ENCODE assay signal across 22 mouse cellular contexts in genomic region chr8:57923556-57923955, GRCm38 (mm10).
DNase-seq lines count a peak whose midpoint lies in the region; ATAC-seq and TF ChIP-seq lines count a peak whose summit lies in the region.
"Had no signal": no experiment of that assay in that cellular context is flagged by ENCODE, and none has a peak within 500 bp of the region (broad histone marks: within the 10 kb centered on the region; RNA-seq: fewer than 3 reads in every experiment).

No protein-coding gene starts in this region.

- no peaks in the 10 kb centered on the region for H3K9me3 ChIP-seq in embryonic facial prominence, embryonic 11.5 days (replicated peaks; ENCODE audit: control insufficient read depth, low read length)
- no peaks in the 10 kb centered on the region for H3K9me3 ChIP-seq in embryonic facial prominence, embryonic 10.5 days
- no peaks in the 10 kb centered on the region for H3K9me3 ChIP-seq in midbrain, embryonic 14.5 days (ENCODE audit: control insufficient read depth, low read length)
- no peaks in the 10 kb centered on the region for H3K9me3 ChIP-seq in midbrain, postnatal 0 days (ENCODE audit: low read length)
- no peaks in the 10 kb centered on the region for H3K9me3 ChIP-seq in forebrain, embryonic 12.5 days
- no peaks in the 10 kb centered on the region for H3K9me3 ChIP-seq in intestine, embryonic 15.5 days
- H3K9me3 ChIP-seq: embryonic facial prominence, embryonic 12.5 days; limb, embryonic 12.5 days; liver, embryonic 12.5 days had no signal

- H3K4me3 ChIP-seq in embryonic facial prominence, embryonic 11.5 days (ENCODE audit: low read depth, low read length): no peak overlapping the region
- H3K4me3 ChIP-seq in embryonic facial prominence, embryonic 10.5 days: no peak overlapping the region
- no peak overlapping the region for H3K4me3 ChIP-seq in midbrain, embryonic 14.5 days (replicated peaks; ENCODE audit: low read depth, low read length)
- no peak overlapping the region for H3K4me3 ChIP-seq in midbrain, postnatal 0 days (ENCODE audit: low read depth, low read length)
- no peak overlapping the region for H3K4me3 ChIP-seq in forebrain, embryonic 12.5 days (replicated peaks)
- no peak overlapping the region for H3K4me3 ChIP-seq in cerebellum, adult 2 months (replicated peaks; ENCODE audit: insufficient read depth, low read depth, low read length)
- H3K4me3 ChIP-seq in intestine, embryonic 15.5 days (replicated peaks): no peak overlapping the region
- H3K4me3 ChIP-seq: embryonic facial prominence, embryonic 12.5 days; erythroblast, embryonic 14.5 days; limb, embryonic 12.5 days; liver, embryonic 12.5 days had no signal

- no peak overlapping the region for H3K9ac ChIP-seq in embryonic facial prominence, embryonic 11.5 days (replicated peaks; ENCODE audit: low read length)
- H3K9ac ChIP-seq in midbrain, embryonic 14.5 days (replicated peaks; ENCODE audit: low read length): no peak overlapping the region
- no peak overlapping the region for H3K9ac ChIP-seq in midbrain, postnatal 0 days (replicated peaks; ENCODE audit: low read length, poor library complexity, severe bottlenecking)
- no peak overlapping the region for H3K9ac ChIP-seq in forebrain, embryonic 12.5 days
- H3K9ac ChIP-seq in intestine, embryonic 15.5 days: no peak overlapping the region
- H3K9ac ChIP-seq: embryonic facial prominence, embryonic 12.5 days; limb, embryonic 12.5 days; liver, embryonic 12.5 days; lung, embryonic 14.5 days had no signal

- H3K4me2 ChIP-seq in embryonic facial prominence, embryonic 11.5 days (ENCODE audit: low read depth, low read length): no peak overlapping the region
- 0 out of 2 replicates have a peak overlapping the region, but pooled peaks have one; percentile 2 for H3K4me2 ChIP-seq in midbrain, embryonic 14.5 days (ENCODE audit: low read length)
- no peak overlapping the region for H3K4me2 ChIP-seq in midbrain, postnatal 0 days (ENCODE audit: low read depth, low read length, poor library complexity, severe bottlenecking)
- H3K4me2 ChIP-seq in forebrain, embryonic 12.5 days: no peak overlapping the region
- no peak overlapping the region for H3K4me2 ChIP-seq in intestine, embryonic 15.5 days (replicated peaks)
- H3K4me2 ChIP-seq: embryonic facial prominence, embryonic 12.5 days; limb, embryonic 12.5 days; liver, embryonic 12.5 days; lung, embryonic 14.5 days had no signal

- H3K27ac ChIP-seq in embryonic facial prominence, embryonic 11.5 days (replicated peaks; ENCODE audit: low read depth, low read length): no peak overlapping the region
- no peak overlapping the region for H3K27ac ChIP-seq in embryonic facial prominence, embryonic 10.5 days (replicated peaks)
- no peak overlapping the region for H3K27ac ChIP-seq in midbrain, embryonic 14.5 days (replicated peaks; ENCODE audit: low read depth, low read length)
- no peak overlapping the region for H3K27ac ChIP-seq in midbrain, postnatal 0 days (ENCODE audit: low read depth, low read length)
- H3K27ac ChIP-seq in forebrain, embryonic 12.5 days: no peak overlapping the region
- no peak overlapping the region for H3K27ac ChIP-seq in cerebellum, adult 2 months (ENCODE audit: insufficient read depth, low read length)
- no peak overlapping the region for H3K27ac ChIP-seq in intestine, embryonic 15.5 days
- H3K27ac ChIP-seq: embryonic facial prominence, embryonic 12.5 days; kidney, postnatal 0 days; limb, embryonic 12.5 days; liver, embryonic 12.5 days; macrophage had no signal

- no peaks in the 10 kb centered on the region for H3K4me1 ChIP-seq in embryonic facial prominence, embryonic 11.5 days (ENCODE audit: control insufficient read depth, insufficient read depth, low read length)
- peaks cover 17% of the 10 kb centered on the region for H3K4me1 ChIP-seq in embryonic facial prominence, embryonic 10.5 days
- H3K4me1 ChIP-seq in midbrain, embryonic 14.5 days (ENCODE audit: control insufficient read depth, insufficient read depth, low read length): peaks cover 45% of the 10 kb centered on the region
- no peaks in the 10 kb centered on the region for H3K4me1 ChIP-seq in midbrain, postnatal 0 days (ENCODE audit: insufficient read depth, low read length)
- H3K4me1 ChIP-seq in forebrain, embryonic 12.5 days: peaks cover 38% of the 10 kb centered on the region
- H3K4me1 ChIP-seq in cerebellum, adult 2 months (ENCODE audit: control insufficient read depth, insufficient read depth, low read length): no peaks in the 10 kb centered on the region
- H3K4me1 ChIP-seq in intestine, embryonic 15.5 days (replicated peaks): no peaks in the 10 kb centered on the region
- H3K4me1 ChIP-seq: embryonic facial prominence, embryonic 12.5 days; limb, embryonic 12.5 days; liver, embryonic 12.5 days had no signal

- H3K27me3 ChIP-seq in embryonic facial prominence, embryonic 11.5 days (ENCODE audit: control insufficient read depth, insufficient read depth, low read length): no peaks in the 10 kb centered on the region
- no peaks in the 10 kb centered on the region for H3K27me3 ChIP-seq in embryonic facial prominence, embryonic 10.5 days (replicated peaks; ENCODE audit: low read depth, poor library complexity, severe bottlenecking)
- no peaks in the 10 kb centered on the region; the same call in 1 of the 2 replicates for H3K27me3 ChIP-seq in midbrain, embryonic 14.5 days (ENCODE audit: control insufficient read depth, insufficient read depth, low read length)
- no peaks in the 10 kb centered on the region for H3K27me3 ChIP-seq in midbrain, postnatal 0 days (ENCODE audit: insufficient read depth, low read length)
- no peaks in the 10 kb centered on the region for H3K27me3 ChIP-seq in forebrain, embryonic 12.5 days
- H3K27me3 ChIP-seq in cerebellum, adult 2 months (ENCODE audit: control insufficient read depth, insufficient read depth, low read length): no peaks in the 10 kb centered on the region
- H3K27me3 ChIP-seq in intestine, embryonic 15.5 days (replicated peaks): no peaks in the 10 kb centered on the region
- H3K27me3 ChIP-seq: embryonic facial prominence, embryonic 12.5 days; limb, embryonic 12.5 days; liver, embryonic 12.5 days; Patski had no signal

- DNase-seq in embryonic facial prominence, embryonic 11.5 days (ENCODE audit: low spot score): no peak
- DNase-seq in embryonic facial prominence, embryonic 10.5 days (ENCODE audit: low spot score): no peak
- peak; percentile 44 for DNase-seq in midbrain, embryonic 14.5 days
- DNase-seq in midbrain, postnatal 0 days (ENCODE audit: low spot score): no peak
- peak; percentile 55 for DNase-seq in mesoderm, embryonic 11.5 days (ENCODE audit: low read depth, low spot score)
- DNase-seq in cerebellum, adult 2 months: no peak
- DNase-seq: adrenal gland, postnatal 10 days; cerebellum, postnatal 14 days; gastrocnemius, postnatal 36 days; lung, embryonic 14.5 days; right cerebral cortex, postnatal 4 days; thymus, adult 2 months had no signal

- no peak for TF ChIP-seq CTCF in midbrain, postnatal 0 days (IDR thresholded peaks at IDR 0.05)
- TF ChIP-seq CTCF in cerebellum, adult 2 months (IDR thresholded peaks at IDR 0.05; ENCODE audit: borderline replicate concordance, insufficient read depth, low read depth, low read length): no peak

- 42% methylated on average over 6 of the region's 6 CpGs for WGBS in embryonic facial prominence, embryonic 11.5 days
- whole genome bisulfite sequencing in embryonic facial prominence, embryonic 10.5 days: 46% methylated on average over 6 of the region's 6 CpGs
- 12% methylated on average over 6 of the region's 6 CpGs for WGBS in midbrain, embryonic 14.5 days
- WGBS in midbrain, postnatal 0 days: 21% methylated on average over 6 of the region's 6 CpGs
- 32% methylated on average over 6 of the region's 6 CpGs for WGBS in forebrain, embryonic 12.5 days
- WGBS in cerebellum, adult 2 months: 55% methylated on average over 6 of the region's 6 CpGs
- WGBS in intestine, embryonic 15.5 days: 76% methylated on average over 6 of the region's 6 CpGs

- H3K36me3 ChIP-seq in embryonic facial prominence, embryonic 11.5 days (replicated peaks; ENCODE audit: control insufficient read depth, insufficient read depth, low read depth, low read length): no peaks in the 10 kb centered on the region
- H3K36me3 ChIP-seq in embryonic facial prominence, embryonic 10.5 days (replicated peaks): no peaks in the 10 kb centered on the region
- H3K36me3 ChIP-seq in midbrain, embryonic 14.5 days (ENCODE audit: control insufficient read depth, insufficient read depth, low read length): no peaks in the 10 kb centered on the region
- no peaks in the 10 kb centered on the region for H3K36me3 ChIP-seq in midbrain, postnatal 0 days (ENCODE audit: insufficient read depth, low read length)
- H3K36me3 ChIP-seq in forebrain, embryonic 12.5 days (replicated peaks): no peaks in the 10 kb centered on the region
- no peaks in the 10 kb centered on the region for H3K36me3 ChIP-seq in intestine, embryonic 15.5 days
- H3K36me3 ChIP-seq: embryonic facial prominence, embryonic 12.5 days; limb, embryonic 12.5 days; liver, embryonic 12.5 days had no signal

- ATAC-seq in embryonic facial prominence, embryonic 11.5 days (replicated peaks; ENCODE audit: insufficient number of reproducible peaks, low FRiP score, low TSS enrichment, low read depth): peak; percentile 45; the same call in 1 of the 2 replicates
- ATAC-seq in midbrain, embryonic 14.5 days (ENCODE audit: low FRiP score, low TSS enrichment): no peak
- no peak for ATAC-seq in midbrain, postnatal 0 days (ENCODE audit: low FRiP score)
- ATAC-seq in forebrain, embryonic 12.5 days (ENCODE audit: low FRiP score): peak; percentile 47
- ATAC-seq in intestine, embryonic 15.5 days: no peak
- ATAC-seq: intestine, postnatal 0 days; liver, embryonic 12.5 days; Patski had no signal

- TF ChIP-seq POLR2A in cerebellum, adult 2 months (IDR thresholded peaks at IDR 0.05; ENCODE audit: borderline replicate concordance, insufficient read depth, low read length): no peak

Comparison
In these comparisons a context has a peak if more than half of its experiments do, and no peak if none do; other contexts are left out.
1. DNase-seq: peak in midbrain, embryonic 14.5 days (single experiment) and mesoderm, embryonic 11.5 days (single experiment); none in embryonic facial prominence, embryonic 11.5 days (single experiment), embryonic facial prominence, embryonic 10.5 days (single experiment), midbrain, postnatal 0 days (single experiment) and cerebellum, adult 2 months (0 of 2).
2. ATAC-seq: peak in embryonic facial prominence, embryonic 11.5 days (single experiment) and forebrain, embryonic 12.5 days (single experiment); none in midbrain, embryonic 14.5 days (single experiment), midbrain, postnatal 0 days (single experiment) and intestine, embryonic 15.5 days (single experiment).